In genomic region chr5:99284369-99284768, GRCm38 (mm10) we compare ENCODE assay signal across 11 mouse cellular contexts.
DNase-seq lines count a peak whose midpoint lies in the region.
"Had no signal": no experiment of that assay in that cellular context is flagged by ENCODE, and none has a peak within 500 bp of the region (broad histone marks: within the 10 kb centered on the region; RNA-seq: fewer than 3 reads in every experiment).

No protein-coding gene starts in this region.

- peak; percentile 27 to 60 for DNase-seq in adrenal gland, adult (ENCODE audit: inconsistent age in 2 of 2, low spot score in 1 of 2)
- DNase-seq in adrenal gland, postnatal 4 days (ENCODE audit: low spot score in 2 of 2), result no peak
- peak; percentile 23 for DNase-seq in urinary bladder, postnatal 14 days (ENCODE audit: low spot score)
- DNase-seq in urinary bladder, postnatal 25 days (ENCODE audit: low spot score), result no peak
- peak; percentile 68 for DNase-seq in lung, postnatal 10 days
- DNase-seq in testis, postnatal 10 days (ENCODE audit: low spot score), result no peak
- no peak for DNase-seq in spleen, postnatal 14 days (ENCODE audit: low spot score in 2 of 2)
- DNase-seq in cerebellum, adult 8-10 months, result no peak
- DNase-seq: cerebellum, postnatal 36 days; gastrocnemius, adult 2 months; thymus, postnatal 4 days had no signal

Comparison
In these comparisons a context has a peak if more than half of its experiments do, and no peak if none do; other contexts are left out.
1. DNase-seq: peak in adrenal gland, adult (2 of 2), urinary bladder, postnatal 14 days (single experiment) and lung, postnatal 10 days (single experiment); none in adrenal gland, postnatal 4 days (0 of 2), urinary bladder, postnatal 25 days (single experiment), testis, postnatal 10 days (single experiment), spleen, postnatal 14 days (0 of 2) and cerebellum, adult 8-10 months (single experiment).